Mouse (Mus musculus) cerebellum, adult 8-10 months (tissue): Measurements from ENCODE around the gene Tcaf3.

Experiments used
- DNase-seq: peaks from one replicate; pipeline ENCODE4 v3.0.0; 2022

Tcaf3 gene

DNA sequence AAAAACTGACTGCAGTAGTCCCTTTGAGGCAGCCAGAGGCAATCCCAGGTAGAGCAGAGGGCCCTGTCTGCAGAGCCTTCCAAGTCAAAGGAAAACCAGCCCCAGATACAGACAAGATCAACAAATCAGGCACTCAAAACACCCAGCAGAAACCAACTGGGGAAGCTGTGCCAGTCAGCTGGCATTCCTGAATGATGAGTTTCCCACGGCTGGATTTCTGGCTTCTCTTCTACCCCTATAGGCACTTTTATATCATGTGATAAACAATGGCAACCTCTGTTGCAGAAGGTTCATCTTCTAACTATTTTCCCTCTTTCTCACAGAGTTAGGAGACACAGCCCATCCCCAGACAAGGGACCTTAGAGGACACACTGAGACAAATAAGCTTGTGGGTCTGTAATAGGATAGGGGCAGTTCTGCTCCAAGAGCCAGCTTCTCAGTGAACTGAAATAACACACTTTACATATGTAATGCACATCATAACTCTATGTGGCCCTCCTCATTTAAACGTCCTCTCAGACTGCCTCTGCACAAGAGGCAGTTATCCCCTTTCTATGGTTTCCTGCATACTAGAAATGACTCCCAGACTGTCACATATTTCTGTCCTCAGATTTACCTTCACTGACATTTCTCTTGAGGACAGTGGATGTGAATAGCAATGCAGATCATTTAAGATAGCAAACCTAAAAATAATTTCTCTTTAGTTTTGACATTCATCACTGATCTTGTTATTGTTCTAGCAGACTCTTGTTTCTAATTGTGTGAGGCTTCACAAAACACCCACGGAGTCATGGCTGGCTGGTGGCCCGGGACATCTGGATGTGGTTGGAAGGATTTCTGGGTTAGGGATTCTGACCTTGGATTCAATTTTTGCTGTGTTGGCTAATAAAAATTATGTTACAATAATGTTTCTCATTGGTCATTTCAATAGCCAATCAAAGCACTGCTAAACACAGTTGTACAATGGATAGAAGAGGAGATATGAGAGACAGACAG lies 55.2 kb downstream of the Tcaf3 start:
- no peak for DNase-seq

GRCm38 (mm10) chr6:42540681-42541080 lies 56.8 kb downstream of the Tcaf3 start:
- DNase-seq, result no peak

DNA sequence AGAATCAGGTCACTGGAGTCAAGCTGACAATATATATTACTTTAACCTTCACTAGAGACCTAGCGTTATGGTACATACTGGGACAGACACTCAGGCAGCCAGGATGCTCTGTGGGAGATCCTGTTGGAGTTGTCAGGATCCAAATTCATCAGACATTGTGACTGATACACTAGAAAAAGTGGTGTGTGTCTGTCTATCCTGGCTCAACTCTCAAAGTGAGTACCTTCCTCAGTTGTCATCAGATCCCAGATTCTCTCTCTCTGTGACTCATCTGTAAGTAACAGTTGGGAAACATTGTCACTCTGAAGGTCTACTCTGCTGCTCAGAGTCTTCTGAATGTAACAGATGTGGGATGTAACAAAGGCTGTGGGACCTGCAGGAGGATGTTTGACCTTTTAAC lies 57.8 kb downstream of the Tcaf3 start:
- no peak for DNase-seq
